Mouse (Mus musculus) brain, embryonic 18.5 days (tissue): ENCODE results near the gene Haao.
A peak's percentile ranks its signal among the peaks of the same experiment; 100 is the strongest.

Experiments
- DNase-seq: peaks from one replicate; pipeline ENCODE4 v3.0.0-alpha.2; 2012; ENCODE audit warnings: low read depth, low spot score

The Haao gene

GRCm38 (mm10) chr17:83782740-83783139 is 65.0 kb downstream of the Haao start:
- peak; percentile 60 for DNase-seq
